Mouse (Mus musculus): Measurements from ENCODE around the gene Bad. TPM values are rescaled to one million over a fixed set of nuclear protein-coding genes. Genes with fewer than 3 reads are reported as not detected.

Gene Bad
- total and polyA plus RNA-seq, 2 experiments from 2014 or later, result 46.8 to 60.7 TPM

GRCm38 (mm10) chr19:6996006-6996405 lies 54.3 kb downstream of the Bad start, which contains the start of the genes Nudt22 and Trpt1:
Nudt22 (minus strand) TSS chr19:6996117.
Trpt1 (plus strand) TSS chr19:6996131.
- peak; percentile 88 for DNase-seq (ENCODE audit: low spot score)
- peak within 1 kb of the TSS; percentile 79 for H3K4me2 ChIP-seq (ENCODE audit: low read depth, low read length)
- H3K9ac ChIP-seq (replicated peaks; ENCODE audit: low read depth, low read length), result peak within 1 kb of the TSS; percentile 62
- TF ChIP-seq CTCF (IDR thresholded peaks at IDR 0.05; ENCODE audit: low read depth) (no peak), EP300 (IDR thresholded peaks at IDR 0.05; ENCODE audit: low read depth) (no peak)
- under 1% methylated on average over 24 of the region's 24 CpGs for WGBS
- peak within 1 kb of the TSS; percentile 84 for H3K27ac ChIP-seq (ENCODE audit: low read depth)
- H3K4me1 ChIP-seq (ENCODE audit: control insufficient read depth, insufficient read depth), result peaks cover 26% of the 10 kb centered on the region
- peak; percentile 74 for ATAC-seq (ENCODE audit: insufficient read depth, low read depth)
- H3K4me3 ChIP-seq (ENCODE audit: low read depth, low read length), result peak within 1 kb of the TSS; percentile 58
- H3K27me3 ChIP-seq (ENCODE audit: control insufficient read depth, insufficient read depth, low read length), result no peaks in the 10 kb centered on the region
- H3K9me3 ChIP-seq (replicated peaks; ENCODE audit: control insufficient read depth, low read length), result no peaks in the 10 kb centered on the region
- peaks cover 25% of the 10 kb centered on the region for H3K36me3 ChIP-seq (replicated peaks; ENCODE audit: control insufficient read depth, insufficient read depth, low read length)

DNA sequence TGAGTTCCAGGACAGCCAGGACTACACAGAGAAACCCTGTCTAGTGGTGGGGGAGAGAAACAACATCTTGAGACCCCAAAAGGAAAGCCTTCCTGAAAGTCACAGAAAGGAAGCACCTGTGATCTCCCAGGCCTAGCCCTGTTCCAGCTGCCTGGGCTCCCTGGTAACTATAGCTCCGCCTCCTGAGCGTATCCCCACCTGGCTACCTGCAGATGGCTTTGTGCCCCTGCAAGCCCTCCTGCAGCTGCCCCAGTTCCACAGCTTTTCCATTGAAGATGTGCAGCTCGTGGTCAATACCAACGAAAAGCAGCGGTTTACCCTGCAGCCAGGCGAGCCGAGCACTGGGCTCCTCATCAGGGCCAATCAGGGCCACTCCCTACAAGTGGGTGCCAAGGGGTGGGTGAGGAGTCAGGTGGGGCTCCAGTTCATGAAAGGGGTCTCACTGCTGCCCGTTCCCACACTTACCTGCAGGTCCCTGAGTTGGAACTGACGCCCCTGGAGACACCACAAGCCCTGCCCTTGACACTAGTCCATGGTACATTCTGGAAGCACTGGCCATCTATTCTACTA lies 56.1 kb downstream of the Bad start:
- no peak overlapping the region for H3K9ac ChIP-seq (replicated peaks; ENCODE audit: low read depth, low read length)
- H3K27me3 ChIP-seq (ENCODE audit: control insufficient read depth, insufficient read depth, low read length), result no peaks in the 10 kb centered on the region
- 91% methylated on average over 9 of the region's 9 CpGs for WGBS
- H3K4me1 ChIP-seq (ENCODE audit: control insufficient read depth, insufficient read depth), result peaks cover 22% of the 10 kb centered on the region
- ATAC-seq (ENCODE audit: insufficient read depth, low read depth) (no peak), DNase-seq (ENCODE audit: low spot score) (no peak)
- no peak overlapping the region for H3K4me2 ChIP-seq (ENCODE audit: low read depth, low read length)
- peaks cover 25% of the 10 kb centered on the region for H3K36me3 ChIP-seq (replicated peaks; ENCODE audit: control insufficient read depth, insufficient read depth, low read length)
- no peak overlapping the region for H3K27ac ChIP-seq (ENCODE audit: low read depth)
- no peaks in the 10 kb centered on the region for H3K9me3 ChIP-seq (replicated peaks; ENCODE audit: control insufficient read depth, low read length)
- H3K4me3 ChIP-seq (ENCODE audit: low read depth, low read length), result no peak overlapping the region
- TF ChIP-seq CTCF (IDR thresholded peaks at IDR 0.05; ENCODE audit: low read depth) (no peak), EP300 (IDR thresholded peaks at IDR 0.05; ENCODE audit: low read depth) (no peak)

DNA sequence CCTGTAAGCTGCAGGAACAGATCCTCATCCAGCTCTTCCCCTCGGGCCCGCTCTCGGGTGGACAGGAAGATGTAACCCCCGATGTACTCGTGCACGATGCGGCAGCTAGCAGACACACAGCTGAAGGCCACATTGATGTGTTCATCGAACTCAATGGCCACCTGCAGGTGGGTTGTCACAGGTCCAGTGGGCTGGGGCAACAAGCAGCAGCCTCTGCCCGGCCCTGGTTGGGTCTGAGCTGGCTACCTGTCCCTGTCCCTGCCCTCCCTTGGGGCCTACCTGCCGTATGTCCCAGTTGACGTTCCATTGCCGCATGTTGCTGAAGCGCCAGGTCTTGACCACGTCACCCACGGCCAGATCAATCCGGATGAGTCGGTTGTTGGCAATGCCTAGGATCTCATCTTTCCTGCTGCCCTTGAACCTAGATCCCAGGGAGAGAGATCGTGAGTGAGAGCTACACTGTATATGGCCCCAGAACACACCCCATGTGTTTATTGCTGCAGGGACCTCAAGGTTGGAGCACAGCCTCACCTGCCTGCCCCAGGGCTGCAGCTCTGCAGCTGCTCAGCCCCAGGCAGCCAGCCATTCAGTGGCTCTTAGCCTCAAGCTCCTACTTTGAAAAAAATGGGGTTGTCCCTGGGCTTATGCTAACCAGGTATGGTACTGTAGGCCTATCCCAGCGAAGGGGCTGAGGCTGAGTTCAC lies 57.9 kb downstream of the Bad start:
- peaks cover 25% of the 10 kb centered on the region for H3K36me3 ChIP-seq (replicated peaks; ENCODE audit: control insufficient read depth, insufficient read depth, low read length)
- ATAC-seq (ENCODE audit: insufficient read depth, low read depth) (no peak), DNase-seq (ENCODE audit: low spot score) (no peak)
- no peak overlapping the region for H3K9ac ChIP-seq (replicated peaks; ENCODE audit: low read depth, low read length)
- H3K27ac ChIP-seq (ENCODE audit: low read depth), result no peak overlapping the region
- no peak for TF ChIP-seq CTCF (IDR thresholded peaks at IDR 0.05; ENCODE audit: low read depth)
- TF ChIP-seq EP300 (IDR thresholded peaks at IDR 0.05; ENCODE audit: low read depth), result no peak
- H3K4me3 ChIP-seq (ENCODE audit: low read depth, low read length), result no peak overlapping the region
- no peak overlapping the region for H3K4me2 ChIP-seq (ENCODE audit: low read depth, low read length)
- H3K27me3 ChIP-seq (ENCODE audit: control insufficient read depth, insufficient read depth, low read length), result no peaks in the 10 kb centered on the region
- peaks cover 19% of the 10 kb centered on the region for H3K4me1 ChIP-seq (ENCODE audit: control insufficient read depth, insufficient read depth)
- WGBS, result 97% methylated on average over 19 of the region's 19 CpGs
- no peaks in the 10 kb centered on the region for H3K9me3 ChIP-seq (replicated peaks; ENCODE audit: control insufficient read depth, low read length)

Small RNA genes lying within 50 kb of the gene (microRNA-seq; reads per million reads assigned to microRNA genes)
- 3.0 reads per million, percentile 15 among the genes with 10 or more reads in this experiment for gene Mir6990

Other genes with a start within 250 kb of the Bad start
- gene Rps6ka4, start 101.2 kb upstream of the Bad start, total RNA-seq (2014; rRNA removed; ENCODE audit: low replicate concordance), result 16.6 and 30.3 TPM in 2 replicates
- 12.4 and 13.4 TPM in 2 replicates for gene Rps6ka4, start 101.2 kb upstream of the Bad start, polyA plus RNA-seq (2015; fragmentation: Nextera tagmentation; extraction: Ambion mirVana)
- 0.11 and 2.7 TPM in 2 replicates for gene Ccdc88b, start 83.7 kb upstream of the Bad start, total RNA-seq (2014; rRNA removed; ENCODE audit: low replicate concordance)
- 0.08 and 0.36 TPM in 2 replicates for gene Ccdc88b, start 83.7 kb upstream of the Bad start, polyA plus RNA-seq (2015; fragmentation: Nextera tagmentation; extraction: Ambion mirVana)
- gene Trmt112, start 32.2 kb upstream of the Bad start, total RNA-seq (2014; rRNA removed; ENCODE audit: low replicate concordance), result 61.8 and 61.9 TPM in 2 replicates
- gene Trmt112, start 32.2 kb upstream of the Bad start, polyA plus RNA-seq (2015; fragmentation: Nextera tagmentation; extraction: Ambion mirVana), result 57.6 and 61.4 TPM in 2 replicates
- gene Prdx5, start 31.8 kb upstream of the Bad start, total RNA-seq (2014; rRNA removed; ENCODE audit: low replicate concordance), result 215 and 344 TPM in 2 replicates
- gene Prdx5, start 31.8 kb upstream of the Bad start, polyA plus RNA-seq (2015; fragmentation: Nextera tagmentation; extraction: Ambion mirVana), result 623 and 629 TPM in 2 replicates
- gene Esrra, start 20.0 kb upstream of the Bad start, total RNA-seq (2014; rRNA removed; ENCODE audit: low replicate concordance), result 189 and 194 TPM in 2 replicates
- 49.1 and 51.7 TPM in 2 replicates for gene Esrra, start 20.0 kb upstream of the Bad start, polyA plus RNA-seq (2015; fragmentation: Nextera tagmentation; extraction: Ambion mirVana)
- gene Catsperz, start 16.5 kb upstream of the Bad start, total RNA-seq (2014; rRNA removed; ENCODE audit: low replicate concordance), result not detected in 2 replicates
- 2.2 and 2.5 TPM in 2 replicates for gene Catsperz, start 16.5 kb upstream of the Bad start, polyA plus RNA-seq (2015; fragmentation: Nextera tagmentation; extraction: Ambion mirVana)
- gene Kcnk4, start 7.3 kb upstream of the Bad start, total RNA-seq (2014; rRNA removed; ENCODE audit: low replicate concordance), result not detected in 2 replicates
- 0.04 and 0.30 TPM in 2 replicates for gene Kcnk4, start 7.3 kb upstream of the Bad start, polyA plus RNA-seq (2015; fragmentation: Nextera tagmentation; extraction: Ambion mirVana)
- 23.4 and 46.1 TPM in 2 replicates for gene Gpr137, start 619 bp downstream of the Bad start, total RNA-seq (2014; rRNA removed; ENCODE audit: low replicate concordance)
- gene Gpr137, start 619 bp downstream of the Bad start, polyA plus RNA-seq (2015; fragmentation: Nextera tagmentation; extraction: Ambion mirVana), result 16.8 and 20.9 TPM in 2 replicates
- gene Ppp1r14b, start 33.1 kb downstream of the Bad start, total RNA-seq (2014; rRNA removed; ENCODE audit: low replicate concordance), result 88.3 and 100 TPM in 2 replicates
- gene Ppp1r14b, start 33.1 kb downstream of the Bad start, polyA plus RNA-seq (2015; fragmentation: Nextera tagmentation; extraction: Ambion mirVana), result 128 and 132 TPM in 2 replicates
- gene Plcb3, start 34.6 kb downstream of the Bad start, total RNA-seq (2014; rRNA removed; ENCODE audit: low replicate concordance), result 24.9 and 46.0 TPM in 2 replicates
- gene Plcb3, start 34.6 kb downstream of the Bad start, polyA plus RNA-seq (2015; fragmentation: Nextera tagmentation; extraction: Ambion mirVana), result 8.3 and 8.6 TPM in 2 replicates
- 0.65 and 8.5 TPM in 2 replicates for gene Fkbp2, start 38.6 kb downstream of the Bad start, total RNA-seq (2014; rRNA removed; ENCODE audit: low replicate concordance)
- 59.9 and 65.2 TPM in 2 replicates for gene Fkbp2, start 38.6 kb downstream of the Bad start, polyA plus RNA-seq (2015; fragmentation: Nextera tagmentation; extraction: Ambion mirVana)
- 74.8 and 122 TPM in 2 replicates for gene Vegfb, start 45.8 kb downstream of the Bad start, total RNA-seq (2014; rRNA removed; ENCODE audit: low replicate concordance)
- gene Vegfb, start 45.8 kb downstream of the Bad start, polyA plus RNA-seq (2015; fragmentation: Nextera tagmentation; extraction: Ambion mirVana), result 193 and 194 TPM in 2 replicates
- 51.4 and 75.2 TPM in 2 replicates for gene Dnajc4, start 50.7 kb downstream of the Bad start, total RNA-seq (2014; rRNA removed; ENCODE audit: low replicate concordance)
- 58.5 and 59.7 TPM in 2 replicates for gene Dnajc4, start 50.7 kb downstream of the Bad start, polyA plus RNA-seq (2015; fragmentation: Nextera tagmentation; extraction: Ambion mirVana)
- gene Nudt22, start 54.3 kb downstream of the Bad start, total RNA-seq (2014; rRNA removed; ENCODE audit: low replicate concordance), result 42.1 and 45.3 TPM in 2 replicates
- 48.1 and 49.5 TPM in 2 replicates for gene Nudt22, start 54.3 kb downstream of the Bad start, polyA plus RNA-seq (2015; fragmentation: Nextera tagmentation; extraction: Ambion mirVana)
- 12.6 and 32.0 TPM in 2 replicates for gene Trpt1, start 54.3 kb downstream of the Bad start, total RNA-seq (2014; rRNA removed; ENCODE audit: low replicate concordance)
- 27.1 and 28.4 TPM in 2 replicates for gene Trpt1, start 54.3 kb downstream of the Bad start, polyA plus RNA-seq (2015; fragmentation: Nextera tagmentation; extraction: Ambion mirVana)
- 8.9 and 11.1 TPM in 2 replicates for gene Fermt3, start 77.6 kb downstream of the Bad start, total RNA-seq (2014; rRNA removed; ENCODE audit: low replicate concordance)
- 4.9 and 5.1 TPM in 2 replicates for gene Fermt3, start 77.6 kb downstream of the Bad start, polyA plus RNA-seq (2015; fragmentation: Nextera tagmentation; extraction: Ambion mirVana)
- 94.6 and 99.7 TPM in 2 replicates for gene Stip1, start 98.1 kb downstream of the Bad start, total RNA-seq (2014; rRNA removed; ENCODE audit: low replicate concordance)
- 98.3 and 98.5 TPM in 2 replicates for gene Stip1, start 98.1 kb downstream of the Bad start, polyA plus RNA-seq (2015; fragmentation: Nextera tagmentation; extraction: Ambion mirVana)
- 122 and 170 TPM in 2 replicates for gene Macrod1, start 114.9 kb downstream of the Bad start, total RNA-seq (2014; rRNA removed; ENCODE audit: low replicate concordance)
- gene Macrod1, start 114.9 kb downstream of the Bad start, polyA plus RNA-seq (2015; fragmentation: Nextera tagmentation; extraction: Ambion mirVana), result 112 and 113 TPM in 2 replicates
- 0.23 and 0.89 TPM in 2 replicates for gene Flrt1, start 163.9 kb downstream of the Bad start, total RNA-seq (2014; rRNA removed; ENCODE audit: low replicate concordance)
- gene Flrt1, start 163.9 kb downstream of the Bad start, polyA plus RNA-seq (2015; fragmentation: Nextera tagmentation; extraction: Ambion mirVana), result 1.0 TPM in 2 replicates

Data from heart, postnatal 0 days (tissue).